Mouse (Mus musculus): ENCODE measurements around the gene Kdm5b. TPM values are rescaled to one million over a fixed set of nuclear protein-coding genes. Genes with fewer than 3 reads are reported as not detected.

Gene Kdm5b
- polyA plus RNA-seq, 1 experiment from 2014 or later, result 102 TPM

GRCm38 (mm10) chr1:134605670-134606069, 45.7 kb downstream of the Kdm5b start:
- Histone ChIP-seq H3K9me3 (no peaks in the 10 kb centered on the region), H3K36me3 (peaks cover 82% of the 10 kb centered on the region), H3K4me1 (no peaks in the 10 kb centered on the region), H3K4me2 (replicated peaks) (no peak overlapping the region), H3K4me3 (no peak overlapping the region), H3K9ac (replicated peaks) (no peak overlapping the region), H3K27ac (replicated peaks) (no peak overlapping the region), H3K27me3 (no peaks in the 10 kb centered on the region)
- WGBS, result 95% methylated on average over 8 of the region's 8 CpGs
- ATAC-seq (ENCODE audit: low FRiP score, low read depth), result no peak

- Histone ChIP-seq H3K4me2 (replicated peaks) (no peak overlapping the region), H3K27me3 (no peaks in the 10 kb centered on the region), H3K9me3 (no peaks in the 10 kb centered on the region), H3K4me3 (no peak overlapping the region), H3K9ac (replicated peaks) (no peak overlapping the region), H3K36me3 (peaks cover 81% of the 10 kb centered on the region), H3K27ac (replicated peaks) (no peak overlapping the region), H3K4me1 (no peaks in the 10 kb centered on the region)
- 93% methylated on average over 2 of the region's 2 CpGs for WGBS
- no peak for ATAC-seq (ENCODE audit: low FRiP score, low read depth)
These were observed 46.4 kb downstream of the Kdm5b start for GRCm38 (mm10) chr1:134606381-134606780.

GRCm38 (mm10) chr1:134607279-134607678, 47.3 kb downstream of the Kdm5b start:
- peaks cover 77% of the 10 kb centered on the region for H3K36me3 ChIP-seq
- WGBS, result 93% methylated on average over 1 of the region's 1 CpGs

GRCm38 (mm10) chr1:134609172-134609571, 49.2 kb downstream of the Kdm5b start:
- Histone ChIP-seq H3K9me3 (no peaks in the 10 kb centered on the region), H3K9ac (replicated peaks) (no peak overlapping the region), H3K4me1 (no peaks in the 10 kb centered on the region), H3K36me3 (peaks cover 84% of the 10 kb centered on the region), H3K4me3 (no peak overlapping the region), H3K4me2 (replicated peaks) (no peak overlapping the region), H3K27me3 (no peaks in the 10 kb centered on the region), H3K27ac (replicated peaks) (no peak overlapping the region)
- no peak for ATAC-seq (ENCODE audit: low FRiP score, low read depth)
- WGBS, result 55% methylated on average over 4 of the region's 4 CpGs

More at GRCm38 (mm10) chr1:134607279-134607678, 47.3 kb downstream of the Kdm5b start:
- no peaks in the 10 kb centered on the region for H3K27me3 ChIP-seq
- ATAC-seq (ENCODE audit: low FRiP score, low read depth), result no peak
- no peak overlapping the region for H3K4me3 ChIP-seq
- H3K9me3 ChIP-seq, result no peaks in the 10 kb centered on the region
- H3K4me1 ChIP-seq, result no peaks in the 10 kb centered on the region
- no peak overlapping the region for H3K27ac ChIP-seq (replicated peaks)
- H3K9ac ChIP-seq (replicated peaks), result no peak overlapping the region
- no peak overlapping the region for H3K4me2 ChIP-seq (replicated peaks)

GRCm38 (mm10) chr1:134614554-134614953, 54.6 kb downstream of the Kdm5b start:
- no peak overlapping the region for H3K27ac ChIP-seq (replicated peaks)
- H3K36me3 ChIP-seq, result peaks cover 74% of the 10 kb centered on the region
- ATAC-seq (ENCODE audit: low FRiP score, low read depth), result no peak
- no peaks in the 10 kb centered on the region for H3K9me3 ChIP-seq
- no peaks in the 10 kb centered on the region for H3K4me1 ChIP-seq
- no peak overlapping the region for H3K4me3 ChIP-seq
- H3K9ac ChIP-seq (replicated peaks), result no peak overlapping the region
- H3K27me3 ChIP-seq, result no peaks in the 10 kb centered on the region
- H3K4me2 ChIP-seq (replicated peaks), result no peak overlapping the region
- 95% methylated on average over 5 of the region's 5 CpGs for WGBS

- no peak overlapping the region for H3K4me3 ChIP-seq
- H3K4me2 ChIP-seq (replicated peaks), result no peak overlapping the region
- no peak overlapping the region for H3K27ac ChIP-seq (replicated peaks)
- WGBS, result 92% methylated on average over 2 of the region's 2 CpGs
- no peak overlapping the region for H3K9ac ChIP-seq (replicated peaks)
- ATAC-seq (ENCODE audit: low FRiP score, low read depth), result no peak
- peaks cover 78% of the 10 kb centered on the region for H3K36me3 ChIP-seq
- H3K4me1 ChIP-seq, result no peaks in the 10 kb centered on the region
- H3K9me3 ChIP-seq, result no peaks in the 10 kb centered on the region
- no peaks in the 10 kb centered on the region for H3K27me3 ChIP-seq
These were observed 55.0 kb downstream of the Kdm5b start for GRCm38 (mm10) chr1:134614988-134615387.

GRCm38 (mm10) chr1:134617656-134618055, 57.7 kb downstream of the Kdm5b start:
- no peak for ATAC-seq (ENCODE audit: low FRiP score, low read depth)
- Histone ChIP-seq H3K4me1 (no peaks in the 10 kb centered on the region), H3K4me2 (replicated peaks) (no peak overlapping the region), H3K9ac (replicated peaks) (no peak overlapping the region), H3K4me3 (no peak overlapping the region), H3K9me3 (no peaks in the 10 kb centered on the region), H3K27ac (replicated peaks) (no peak overlapping the region), H3K36me3 (peaks cover 85% of the 10 kb centered on the region), H3K27me3 (no peaks in the 10 kb centered on the region)
- 88% methylated on average over 9 of the region's 9 CpGs for WGBS

GRCm38 (mm10) chr1:134625325-134625724, 65.4 kb downstream of the Kdm5b start:
- H3K4me1 ChIP-seq, result no peaks in the 10 kb centered on the region
- no peaks in the 10 kb centered on the region for H3K9me3 ChIP-seq
- H3K4me2 ChIP-seq (replicated peaks), result no peak overlapping the region
- H3K27ac ChIP-seq (replicated peaks), result no peak overlapping the region
- H3K36me3 ChIP-seq, result peaks cover 98% of the 10 kb centered on the region
- H3K9ac ChIP-seq (replicated peaks), result no peak overlapping the region
- no peak overlapping the region for H3K4me3 ChIP-seq
- no peak for ATAC-seq (ENCODE audit: low FRiP score, low read depth)
- no peaks in the 10 kb centered on the region for H3K27me3 ChIP-seq
- WGBS, result 92% methylated on average over 4 of the region's 4 CpGs

GRCm38 (mm10) chr1:134629455-134629854, 69.5 kb downstream of the Kdm5b start:
- H3K36me3 ChIP-seq, result peaks cover 99% of the 10 kb centered on the region

GRCm38 (mm10) chr1:134634296-134634695, 74.3 kb downstream of the Kdm5b start:
- Histone ChIP-seq H3K36me3 (peaks cover 61% of the 10 kb centered on the region), H3K4me3 (no peak overlapping the region), H3K4me2 (replicated peaks) (no peak overlapping the region), H3K9ac (replicated peaks) (no peak overlapping the region), H3K4me1 (0 out of 2 replicates have a peak, but pooled peaks cover 6% of the 10 kb centered on the region), H3K9me3 (no peaks in the 10 kb centered on the region), H3K27ac (replicated peaks) (no peak overlapping the region), H3K27me3 (no peaks in the 10 kb centered on the region)
- 79% methylated on average over 7 of the region's 7 CpGs for WGBS
- no peak for ATAC-seq (ENCODE audit: low FRiP score, low read depth)

More at GRCm38 (mm10) chr1:134629455-134629854, 69.5 kb downstream of the Kdm5b start:
- H3K4me3 ChIP-seq, result no peak overlapping the region
- no peak overlapping the region for H3K27ac ChIP-seq (replicated peaks)
- H3K4me2 ChIP-seq (replicated peaks), result no peak overlapping the region
- H3K9ac ChIP-seq (replicated peaks), result no peak overlapping the region
- H3K27me3 ChIP-seq, result no peaks in the 10 kb centered on the region
- 93% methylated on average over 10 of the region's 10 CpGs for WGBS
- H3K9me3 ChIP-seq, result no peaks in the 10 kb centered on the region
- ATAC-seq (ENCODE audit: low FRiP score, low read depth), result no peak
- no peaks in the 10 kb centered on the region for H3K4me1 ChIP-seq

GRCm38 (mm10) chr1:134636245-134636644, 76.3 kb downstream of the Kdm5b start:
- Histone ChIP-seq H3K9me3 (no peaks in the 10 kb centered on the region), H3K9ac (replicated peaks) (no peak overlapping the region), H3K36me3 (peaks cover 41% of the 10 kb centered on the region), H3K4me1 (0 out of 2 replicates have a peak, but pooled peaks cover 6% of the 10 kb centered on the region), H3K27me3 (no peaks in the 10 kb centered on the region), H3K27ac (replicated peaks) (no peak overlapping the region), H3K4me3 (no peak overlapping the region), H3K4me2 (replicated peaks) (no peak overlapping the region)
- WGBS, result 74% methylated on average over 3 of the region's 3 CpGs
- ATAC-seq (ENCODE audit: low FRiP score, low read depth), result peak; percentile 45

GRCm38 (mm10) chr1:134636684-134637083, 76.7 kb downstream of the Kdm5b start:
- H3K27me3 ChIP-seq, result peaks cover 1% of the 10 kb centered on the region; the same call in 1 of the 2 replicates
- H3K4me3 ChIP-seq, result no peak overlapping the region
- no peak overlapping the region for H3K27ac ChIP-seq (replicated peaks)
- ATAC-seq (ENCODE audit: low FRiP score, low read depth), result 0 out of 2 replicates have a peak, but pooled peaks have one; percentile 17
- no peaks in the 10 kb centered on the region for H3K9me3 ChIP-seq
- H3K36me3 ChIP-seq, result peaks cover 37% of the 10 kb centered on the region
- H3K4me1 ChIP-seq, result 0 out of 2 replicates have a peak, but pooled peaks cover 6% of the 10 kb centered on the region
- WGBS, result 8% methylated on average over 3 of the region's 3 CpGs
- H3K4me2 ChIP-seq (replicated peaks), result no peak overlapping the region
- H3K9ac ChIP-seq (replicated peaks), result no peak overlapping the region

- no peak overlapping the region for H3K4me3 ChIP-seq
- H3K4me1 ChIP-seq, result 0 out of 2 replicates have a peak, but pooled peaks cover 11% of the 10 kb centered on the region
- ATAC-seq (ENCODE audit: low FRiP score, low read depth), result no peak
- peaks cover 13% of the 10 kb centered on the region for H3K27me3 ChIP-seq
- WGBS, result 41% methylated on average over 3 of the region's 3 CpGs
- H3K27ac ChIP-seq (replicated peaks), result no peak overlapping the region
- H3K9me3 ChIP-seq, result no peaks in the 10 kb centered on the region
- no peak overlapping the region for H3K9ac ChIP-seq (replicated peaks)
- peaks cover 24% of the 10 kb centered on the region for H3K36me3 ChIP-seq
- H3K4me2 ChIP-seq (replicated peaks), result no peak overlapping the region
These were observed 78.1 kb downstream of the Kdm5b start for GRCm38 (mm10) chr1:134638041-134638440.

Measured in midbrain, embryonic 12.5 days (tissue).